13 mouse cellular contexts compared by ENCODE assay signal in genomic region chr8:111492508-111492907, GRCm38 (mm10).
"Had no signal": no experiment of that assay in that cellular context is flagged by ENCODE, and none has a peak within 500 bp of the region (broad histone marks: within the 10 kb centered on the region; RNA-seq: fewer than 3 reads in every experiment).

No protein-coding gene starts in this region.

- H3K4me1 ChIP-seq: liver, embryonic 13.5 days; midbrain, embryonic 12.5 days; neural tube, embryonic 13.5 days had no signal

- ATAC-seq: liver, postnatal 0 days; midbrain, embryonic 16.5 days had no signal

- H3K27ac ChIP-seq: left cerebral cortex, adult 2 months; liver, embryonic 13.5 days; midbrain, embryonic 12.5 days; neural tube, embryonic 13.5 days had no signal

- H3K9me3 ChIP-seq: liver, embryonic 13.5 days; midbrain, embryonic 12.5 days; neural tube, embryonic 13.5 days had no signal

- H3K4me2 ChIP-seq: liver, embryonic 13.5 days; midbrain, embryonic 12.5 days; neural tube, embryonic 13.5 days had no signal

- H3K9ac ChIP-seq: liver, embryonic 13.5 days; liver, postnatal 0 days; midbrain, embryonic 12.5 days; neural tube, embryonic 13.5 days had no signal

- H3K4me3 ChIP-seq: left cerebral cortex, adult 2 months; liver, embryonic 13.5 days; midbrain, embryonic 12.5 days; neural tube, embryonic 13.5 days had no signal

- H3K27me3 ChIP-seq: liver, embryonic 13.5 days; midbrain, embryonic 12.5 days; neural tube, embryonic 13.5 days had no signal

- DNase-seq: kidney, postnatal 25 days; liver; liver, embryonic 13.5 days; liver, postnatal 0 days; retina, postnatal 1 day; right cerebral cortex, postnatal 4 days; spleen, adult 18-20 months; thymus, adult 18-20 months; thymus, postnatal 14 days had no signal
